Mouse (Mus musculus): ENCODE results near the gene Gnat3.

- no peak for TF ChIP-seq POLR2A (IDR thresholded peaks at IDR 0.05; ENCODE audit: borderline replicate concordance, insufficient read depth, low read length)
- no peak for TF ChIP-seq CTCF (IDR thresholded peaks at IDR 0.05; ENCODE audit: borderline replicate concordance, insufficient read depth, low read depth, low read length)
These were observed 33.9 kb upstream of the Gnat3 start for GRCm38 (mm10) chr5:17928471-17928870.
